Mouse (Mus musculus): Measurements from ENCODE around the gene Ctf2. TPM values are rescaled to one million over a fixed set of nuclear protein-coding genes. Genes with fewer than 3 reads are reported as not detected.
A peak's percentile ranks its signal among the peaks of the same experiment; 100 is the strongest.

Ctf2 gene
- polyA plus RNA-seq, 1 experiment from 2014 or later, result 0.10 TPM

- H3K4me2 ChIP-seq (ENCODE audit: low read length), result no peak overlapping the region
- H3K4me3 ChIP-seq (ENCODE audit: low read depth, low read length), result no peak overlapping the region
- no peak overlapping the region for H3K27ac ChIP-seq (ENCODE audit: low read length)
- no peaks in the 10 kb centered on the region for H3K9me3 ChIP-seq (replicated peaks; ENCODE audit: control insufficient read depth, low read length, poor library complexity, severe bottlenecking)
- WGBS, result 77% methylated on average over 3 of the region's 3 CpGs
- peaks cover 2% of the 10 kb centered on the region; the same call in 1 of the 2 replicates for H3K36me3 ChIP-seq (ENCODE audit: control insufficient read depth, insufficient read depth, low read length)
- no peaks in the 10 kb centered on the region for H3K27me3 ChIP-seq (ENCODE audit: control insufficient read depth, insufficient read depth, low read depth, low read length)
- H3K4me1 ChIP-seq (ENCODE audit: control insufficient read depth, insufficient read depth, low read length), result peaks cover 23% of the 10 kb centered on the region
- no peak overlapping the region for H3K9ac ChIP-seq (ENCODE audit: low read depth, low read length)
- ATAC-seq, result no peak
Observed at GRCm38 (mm10) chr7:127711456-127711855, 20.5 kb downstream of the Ctf2 start.

GRCm38 (mm10) chr7:127711031-127711430 is 20.9 kb downstream of the Ctf2 start:
- no peak overlapping the region for H3K4me3 ChIP-seq (ENCODE audit: low read depth, low read length)
- no peak overlapping the region for H3K9ac ChIP-seq (ENCODE audit: low read depth, low read length)
- no peak for ATAC-seq
- H3K27me3 ChIP-seq (ENCODE audit: control insufficient read depth, insufficient read depth, low read depth, low read length), result no peaks in the 10 kb centered on the region
- peaks cover 6% of the 10 kb centered on the region; the same call in 1 of the 2 replicates for H3K36me3 ChIP-seq (ENCODE audit: control insufficient read depth, insufficient read depth, low read length)
- peaks cover 23% of the 10 kb centered on the region for H3K4me1 ChIP-seq (ENCODE audit: control insufficient read depth, insufficient read depth, low read length)
- no peaks in the 10 kb centered on the region for H3K9me3 ChIP-seq (replicated peaks; ENCODE audit: control insufficient read depth, low read length, poor library complexity, severe bottlenecking)
- no peak overlapping the region for H3K4me2 ChIP-seq (ENCODE audit: low read length)
- H3K27ac ChIP-seq (ENCODE audit: low read length), result no peak overlapping the region
- 88% methylated on average over 3 of the region's 3 CpGs for WGBS

GRCm38 (mm10) chr7:127709261-127709979 is 22.5 kb downstream of the Ctf2 start:
- Histone ChIP-seq H3K27ac (ENCODE audit: low read length) (peak overlapping the region; percentile 95; the same call in 1 of the 2 replicates), H3K9ac (ENCODE audit: low read depth, low read length) (0 out of 2 replicates have a peak overlapping the region, but pooled peaks have one; percentile 93), H3K4me2 (ENCODE audit: low read length) (peak overlapping the region; percentile 84), H3K36me3 (ENCODE audit: control insufficient read depth, insufficient read depth, low read length) (peaks cover 17% of the 10 kb centered on the region; the same call in 1 of the 2 replicates), H3K9me3 (replicated peaks; ENCODE audit: control insufficient read depth, low read length, poor library complexity, severe bottlenecking) (no peaks in the 10 kb centered on the region), H3K4me3 (ENCODE audit: low read depth, low read length) (peak overlapping the region; percentile 87), H3K27me3 (ENCODE audit: control insufficient read depth, insufficient read depth, low read depth, low read length) (no peaks in the 10 kb centered on the region), H3K4me1 (ENCODE audit: control insufficient read depth, insufficient read depth, low read length) (peaks cover 23% of the 10 kb centered on the region)
- WGBS, result 72% methylated on average over 5 of the region's 5 CpGs
- ATAC-seq, result no peak

GRCm38 (mm10) chr7:127708207-127709078 is 23.5 kb downstream of the Ctf2 start, which contains the start of gene Bcl7c:
Gene Bcl7c (minus strand): TSS chr7:127708933.
- WGBS, result under 1% methylated on average over 71 of the region's 90 CpGs
- Histone ChIP-seq H3K27me3 (ENCODE audit: control insufficient read depth, insufficient read depth, low read depth, low read length) (no peaks in the 10 kb centered on the region), H3K27ac (ENCODE audit: low read length) (peak within 1 kb of the TSS; percentile 95), H3K9ac (ENCODE audit: low read depth, low read length) (peak within 1 kb of the TSS; percentile 93), H3K4me3 (ENCODE audit: low read depth, low read length) (peak within 1 kb of the TSS; percentile 87), H3K4me1 (ENCODE audit: control insufficient read depth, insufficient read depth, low read length) (peaks cover 22% of the 10 kb centered on the region), H3K36me3 (ENCODE audit: control insufficient read depth, insufficient read depth, low read length) (peaks cover 19% of the 10 kb centered on the region), H3K4me2 (ENCODE audit: low read length) (peak within 1 kb of the TSS; percentile 84), H3K9me3 (replicated peaks; ENCODE audit: control insufficient read depth, low read length, poor library complexity, severe bottlenecking) (no peaks in the 10 kb centered on the region)
- peak; percentile 83 for ATAC-seq

- Histone ChIP-seq H3K4me2 (ENCODE audit: low read length) (peak overlapping the region; percentile 84), H3K9me3 (replicated peaks; ENCODE audit: control insufficient read depth, low read length, poor library complexity, severe bottlenecking) (no peaks in the 10 kb centered on the region), H3K27ac (ENCODE audit: low read length) (peak overlapping the region; percentile 95), H3K4me3 (ENCODE audit: low read depth, low read length) (peak overlapping the region; percentile 87), H3K27me3 (ENCODE audit: control insufficient read depth, insufficient read depth, low read depth, low read length) (no peaks in the 10 kb centered on the region), H3K4me1 (ENCODE audit: control insufficient read depth, insufficient read depth, low read length) (peaks cover 19% of the 10 kb centered on the region), H3K9ac (ENCODE audit: low read depth, low read length) (peak overlapping the region; percentile 93), H3K36me3 (ENCODE audit: control insufficient read depth, insufficient read depth, low read length) (peaks cover 25% of the 10 kb centered on the region)
- WGBS, result 4% methylated on average over 5 of the region's 5 CpGs
- peak; percentile 4; the same call in 1 of the 2 replicates for ATAC-seq
Observed at GRCm38 (mm10) chr7:127707957-127708206, 24.1 kb downstream of the Ctf2 start.

GRCm38 (mm10) chr7:127707045-127707956 is 24.7 kb downstream of the Ctf2 start:
- H3K4me2 ChIP-seq (ENCODE audit: low read length), result peak overlapping the region; percentile 84
- H3K9me3 ChIP-seq (replicated peaks; ENCODE audit: control insufficient read depth, low read length, poor library complexity, severe bottlenecking), result no peaks in the 10 kb centered on the region
- peak overlapping the region; percentile 93 for H3K9ac ChIP-seq (ENCODE audit: low read depth, low read length)
- H3K27me3 ChIP-seq (ENCODE audit: control insufficient read depth, insufficient read depth, low read depth, low read length), result no peaks in the 10 kb centered on the region
- peak overlapping the region; percentile 95 for H3K27ac ChIP-seq (ENCODE audit: low read length)
- WGBS, result 28% methylated on average over 22 of the region's 22 CpGs
- peak overlapping the region; percentile 87 for H3K4me3 ChIP-seq (ENCODE audit: low read depth, low read length)
- H3K36me3 ChIP-seq (ENCODE audit: control insufficient read depth, insufficient read depth, low read length), result peaks cover 26% of the 10 kb centered on the region
- ATAC-seq, result no peak
- H3K4me1 ChIP-seq (ENCODE audit: control insufficient read depth, insufficient read depth, low read length), result peaks cover 19% of the 10 kb centered on the region

GRCm38 (mm10) chr7:127705706-127706105 is 26.3 kb downstream of the Ctf2 start:
- Histone ChIP-seq H3K4me3 (ENCODE audit: low read depth, low read length) (no peak overlapping the region), H3K4me1 (ENCODE audit: control insufficient read depth, insufficient read depth, low read length) (peaks cover 19% of the 10 kb centered on the region), H3K4me2 (ENCODE audit: low read length) (no peak overlapping the region), H3K9ac (ENCODE audit: low read depth, low read length) (no peak overlapping the region), H3K27me3 (ENCODE audit: control insufficient read depth, insufficient read depth, low read depth, low read length) (no peaks in the 10 kb centered on the region), H3K27ac (ENCODE audit: low read length) (no peak overlapping the region), H3K36me3 (ENCODE audit: control insufficient read depth, insufficient read depth, low read length) (peaks cover 28% of the 10 kb centered on the region), H3K9me3 (replicated peaks; ENCODE audit: control insufficient read depth, low read length, poor library complexity, severe bottlenecking) (no peaks in the 10 kb centered on the region)
- WGBS, result 82% methylated on average over 4 of the region's 4 CpGs
- ATAC-seq, result no peak

GRCm38 (mm10) chr7:127704598-127704997 is 27.4 kb downstream of the Ctf2 start:
- Histone ChIP-seq H3K36me3 (ENCODE audit: control insufficient read depth, insufficient read depth, low read length) (peaks cover 30% of the 10 kb centered on the region), H3K4me2 (ENCODE audit: low read length) (no peak overlapping the region), H3K4me3 (ENCODE audit: low read depth, low read length) (no peak overlapping the region), H3K9me3 (replicated peaks; ENCODE audit: control insufficient read depth, low read length, poor library complexity, severe bottlenecking) (no peaks in the 10 kb centered on the region), H3K9ac (ENCODE audit: low read depth, low read length) (no peak overlapping the region), H3K27ac (ENCODE audit: low read length) (no peak overlapping the region), H3K4me1 (ENCODE audit: control insufficient read depth, insufficient read depth, low read length) (peaks cover 19% of the 10 kb centered on the region), H3K27me3 (ENCODE audit: control insufficient read depth, insufficient read depth, low read depth, low read length) (no peaks in the 10 kb centered on the region)
- whole genome bisulfite sequencing, result 88% methylated on average over 6 of the region's 6 CpGs
- ATAC-seq, result no peak

All from midbrain, embryonic 16.5 days (tissue).